Mouse (Mus musculus) small intestine, adult 2 months (tissue): ENCODE data around the gene Apobec3. TPM values are rescaled to one million over a fixed set of nuclear protein-coding genes. Genes with fewer than 3 reads are reported as not detected.
"Not testable (repeated sequence)": the region's sequence is repeated elsewhere in the genome, so short reads cannot be mapped to it uniquely, and the experiment has no call there.

ENCODE experiments used
- H3K27ac ChIP-seq: fragments of 200-500 bp; 2 replicates; pipeline ENCODE4 v1.5.1; 2012; ENCODE audit warnings: low read depth, low read length, control low read depth, inconsistent platforms; ENCODE audit not compliant: insufficient read depth
- H3K27me3 ChIP-seq: fragments of 200-500 bp; 2 replicates; pipeline ENCODE4 v1.6.1; 2012; ENCODE audit warnings: mild to moderate bottlenecking, moderate library complexity, low read length, inconsistent platforms; ENCODE audit not compliant: control insufficient read depth, insufficient read depth
- H3K36me3 ChIP-seq: fragments of 200-500 bp; 2 replicates; pipeline ENCODE4 v1.6.1; 2012; ENCODE audit warnings: mild to moderate bottlenecking, low read length, control low read depth, inconsistent platforms; ENCODE audit not compliant: control insufficient read depth, insufficient read depth
- H3K4me1 ChIP-seq: fragments of 200-500 bp; 2 replicates; pipeline ENCODE4 v1.6.1; 2012; ENCODE audit warnings: low read length, inconsistent platforms, mixed read lengths; ENCODE audit not compliant: control insufficient read depth, insufficient read depth, insufficient read length
- H3K4me3 ChIP-seq: fragments of 200-500 bp; 2 replicates; pipeline ENCODE4 v1.5.1; 2012; ENCODE audit warnings: low read depth, mild to moderate bottlenecking, control low read depth, inconsistent platforms, low read length, moderate library complexity
- CTCF ChIP-seq: fragments of 200-500 bp; IDR thresholded peaks from 2 replicates; pipeline ENCODE4 v1.5.1; 2012; ENCODE audit warnings: low read depth, mild to moderate bottlenecking, control low read depth, inconsistent platforms, low read length, moderate library complexity, mixed read lengths; ENCODE audit not compliant: insufficient replicate concordance, insufficient read length; ENCODE audit errors: extremely low read depth
- POLR2A ChIP-seq: fragments of 200-500 bp; IDR thresholded peaks from 2 replicates; pipeline ENCODE4 v1.6.1; 2012; ENCODE audit warnings: low read depth, mild to moderate bottlenecking, control low read depth, inconsistent platforms, low read length, moderate library complexity
- WGBS: fragments of 180-500 bp; shearing (Covaris S2); methylation state at CpG from one replicate; pipeline ENCODE4 v1.1.7; 2018; 5-methylcytosine and 5-hydroxymethylcytosine counted together
- polyA plus RNA-seq: library from polyadenylated mRNA; depleted of rRNA; stranded (reverse); fragments of >200 nt; gene quantifications from 2 replicates; pipeline ENCODE4 v1.2.3, GENCODE M21; 2012

The Apobec3 gene
- polyA plus RNA-seq, 1 experiment = 21.1 TPM

DNA sequence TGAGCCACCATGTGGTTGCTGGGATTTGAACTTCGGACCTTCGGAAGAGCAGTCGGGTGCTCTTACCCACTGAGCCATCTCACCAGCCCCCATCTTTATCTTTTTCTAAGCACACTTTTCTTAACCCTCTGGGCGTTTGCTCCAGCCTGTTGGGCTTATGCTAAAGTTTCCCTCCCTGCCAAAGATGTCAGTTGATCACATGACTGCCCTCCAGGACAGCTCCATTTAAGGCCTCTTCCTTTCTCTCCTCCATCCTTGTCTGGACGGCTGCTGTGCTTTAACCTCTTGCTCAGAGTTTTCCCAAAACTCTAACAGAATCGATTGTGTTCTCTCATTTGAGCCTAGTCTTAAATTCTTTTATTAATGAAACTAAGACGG, 44.9 kb downstream of the Apobec3 start:
- Histone ChIP-seq H3K27me3 (peaks cover 14% of the 10 kb centered on the region), H3K27ac (no peak overlapping the region), H3K4me3 (no peak overlapping the region), H3K4me1 (peaks cover 11% of the 10 kb centered on the region; the same call in 1 of the 2 replicates), H3K36me3 (no peaks in the 10 kb centered on the region)
- TF ChIP-seq POLR2A = no peak
- no peak for TF ChIP-seq CTCF
- 69% methylated on average over 7 of the region's 7 CpGs for WGBS

GRCm38 (mm10) chr15:79939020-79939419, 47.6 kb downstream of the Apobec3 start:
- WGBS = 82% methylated on average over 12 of the region's 12 CpGs
- Histone ChIP-seq H3K27me3 (peaks cover 8% of the 10 kb centered on the region; the same call in 1 of the 2 replicates), H3K4me1 (no peaks in the 10 kb centered on the region), H3K27ac (no peak overlapping the region), H3K36me3 (no peaks in the 10 kb centered on the region), H3K4me3 (no peak overlapping the region)
- no peak for TF ChIP-seq POLR2A

GRCm38 (mm10) chr15:79939501-79939900, 48.0 kb downstream of the Apobec3 start:
- H3K27ac ChIP-seq, H3K36me3 ChIP-seq, H3K27me3 ChIP-seq, H3K4me3 ChIP-seq, H3K4me1 ChIP-seq: not testable (repeated sequence)
- 76% methylated on average over 6 of the region's 7 CpGs for WGBS

GRCm38 (mm10) chr15:79939913-79940312, 48.5 kb downstream of the Apobec3 start:
- TF ChIP-seq CTCF = no peak
- TF ChIP-seq POLR2A = no peak
- peaks cover 5% of the 10 kb centered on the region; the same call in 1 of the 2 replicates for H3K27me3 ChIP-seq
- H3K27ac ChIP-seq = no peak overlapping the region
- WGBS = 83% methylated on average over 16 of the region's 16 CpGs
- H3K36me3 ChIP-seq = no peaks in the 10 kb centered on the region
- H3K4me3 ChIP-seq = no peak overlapping the region
- no peaks in the 10 kb centered on the region for H3K4me1 ChIP-seq

DNA sequence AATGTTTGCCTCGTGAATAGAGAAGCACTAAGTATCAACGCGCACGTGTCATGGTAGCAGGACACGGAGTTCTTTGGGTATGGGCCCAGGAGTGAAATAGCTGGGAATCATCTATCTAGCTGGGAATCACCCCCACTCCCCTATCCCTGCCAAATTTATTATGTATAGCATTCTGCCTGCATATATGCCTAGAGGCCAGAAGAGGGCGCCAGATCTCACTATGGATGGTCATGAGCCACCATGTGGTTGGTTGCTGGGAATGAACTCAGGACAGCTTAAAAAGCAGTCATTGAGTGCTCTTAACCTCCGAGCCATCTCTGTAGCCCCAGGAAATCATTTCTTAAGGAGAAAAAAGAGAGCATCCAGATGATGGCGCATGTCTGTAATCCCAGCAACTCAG, 49.5 kb downstream of the Apobec3 start:
- WGBS = 19% methylated on average over 8 of the region's 8 CpGs
- TF ChIP-seq POLR2A (no peak), CTCF (peak; percentile 87; the same call in 1 of the 2 replicates)
- H3K4me1 ChIP-seq = no peaks in the 10 kb centered on the region
- H3K27ac ChIP-seq = no peak overlapping the region
- no peak overlapping the region for H3K4me3 ChIP-seq
- peaks cover under 1% of the 10 kb centered on the region; the same call in 1 of the 2 replicates for H3K27me3 ChIP-seq
- H3K36me3 ChIP-seq = no peaks in the 10 kb centered on the region

DNA sequence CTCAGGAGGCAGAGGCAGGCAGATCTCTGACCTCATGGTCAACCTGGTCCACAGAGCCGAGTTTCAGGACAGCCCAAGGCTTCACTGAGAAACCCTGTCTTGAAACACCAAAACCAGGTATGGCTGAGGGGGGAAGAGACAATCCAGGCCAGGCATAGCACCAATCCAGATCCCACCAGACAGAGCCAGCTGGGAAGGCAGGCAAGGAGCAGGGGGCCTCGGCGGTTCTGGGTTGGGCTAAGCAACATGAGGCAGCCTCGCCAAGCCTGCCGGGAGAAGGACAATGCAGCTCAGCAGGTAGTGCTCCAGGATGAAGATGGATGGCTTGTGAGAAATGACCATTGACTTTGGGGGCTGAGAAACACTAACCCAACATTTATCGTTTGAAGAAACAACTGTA, 51.1 kb downstream of the Apobec3 start:
- TF ChIP-seq CTCF (no peak), POLR2A (no peak)
- no peaks in the 10 kb centered on the region for H3K36me3 ChIP-seq
- WGBS = 86% methylated on average over 6 of the region's 6 CpGs
- no peaks in the 10 kb centered on the region for H3K4me1 ChIP-seq
- no peaks in the 10 kb centered on the region; the same call in 1 of the 2 replicates for H3K27me3 ChIP-seq
- H3K4me3 ChIP-seq = no peak overlapping the region
- no peak overlapping the region for H3K27ac ChIP-seq

DNA sequence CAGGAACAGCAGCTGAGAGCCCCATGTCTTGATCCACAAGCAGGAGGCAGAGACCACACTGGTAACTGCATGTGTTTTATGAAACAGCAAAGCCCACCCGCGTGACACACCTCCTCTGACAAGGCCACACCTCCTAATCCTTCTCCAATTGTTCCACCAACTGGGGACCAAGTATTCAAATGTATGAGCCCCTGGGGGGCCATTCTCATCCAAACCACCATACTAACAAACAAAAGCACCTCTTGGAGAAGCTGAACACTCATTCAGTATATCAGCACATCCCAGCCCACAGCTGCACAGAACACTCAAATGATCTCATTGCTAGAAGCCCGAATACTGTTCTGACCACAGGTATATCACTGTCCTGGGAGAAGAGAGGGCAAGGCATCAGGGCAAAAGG, 52.1 kb downstream of the Apobec3 start:
- Histone ChIP-seq H3K36me3 (no peaks in the 10 kb centered on the region), H3K4me3 (no peak overlapping the region), H3K27ac (no peak overlapping the region), H3K4me1 (no peaks in the 10 kb centered on the region), H3K27me3 (no peaks in the 10 kb centered on the region; the same call in 1 of the 2 replicates)
- TF ChIP-seq CTCF = no peak
- TF ChIP-seq POLR2A = no peak
- WGBS = 91% methylated on average over 3 of the region's 3 CpGs

- no peak overlapping the region for H3K4me3 ChIP-seq
- no peaks in the 10 kb centered on the region for H3K36me3 ChIP-seq
- no peak overlapping the region for H3K27ac ChIP-seq
- WGBS = 68% methylated on average over 5 of the region's 5 CpGs
- H3K4me1 ChIP-seq = no peaks in the 10 kb centered on the region
- H3K27me3 ChIP-seq = no peaks in the 10 kb centered on the region
- TF ChIP-seq POLR2A = no peak
- no peak for TF ChIP-seq CTCF
Measured at GRCm38 (mm10) chr15:79944948-79945347, 53.5 kb downstream of the Apobec3 start.
